Mouse (Mus musculus) liver (tissue): ENCODE results near the gene Lgr5.

Source experiments
- DNase-seq: peaks from one replicate; pipeline ENCODE4 v3.0.0-alpha.2; 2020; ENCODE audit warnings: mixed read lengths

Lgr5 gene

GRCm38 (mm10) chr10:115569712-115570491 lies 17.7 kb downstream of the Lgr5 start, which contains the start of gene A930009A15Rik:
TSS of gene A930009A15Rik (plus strand) at chr10:115569986.
- DNase-seq = no peak

GRCm38 (mm10) chr10:115563961-115564360 lies 23.6 kb downstream of the Lgr5 start:
- DNase-seq = no peak

- DNase-seq = no peak
Measured at GRCm38 (mm10) chr10:115562911-115563686, 24.5 kb downstream of the Lgr5 start.

DNA sequence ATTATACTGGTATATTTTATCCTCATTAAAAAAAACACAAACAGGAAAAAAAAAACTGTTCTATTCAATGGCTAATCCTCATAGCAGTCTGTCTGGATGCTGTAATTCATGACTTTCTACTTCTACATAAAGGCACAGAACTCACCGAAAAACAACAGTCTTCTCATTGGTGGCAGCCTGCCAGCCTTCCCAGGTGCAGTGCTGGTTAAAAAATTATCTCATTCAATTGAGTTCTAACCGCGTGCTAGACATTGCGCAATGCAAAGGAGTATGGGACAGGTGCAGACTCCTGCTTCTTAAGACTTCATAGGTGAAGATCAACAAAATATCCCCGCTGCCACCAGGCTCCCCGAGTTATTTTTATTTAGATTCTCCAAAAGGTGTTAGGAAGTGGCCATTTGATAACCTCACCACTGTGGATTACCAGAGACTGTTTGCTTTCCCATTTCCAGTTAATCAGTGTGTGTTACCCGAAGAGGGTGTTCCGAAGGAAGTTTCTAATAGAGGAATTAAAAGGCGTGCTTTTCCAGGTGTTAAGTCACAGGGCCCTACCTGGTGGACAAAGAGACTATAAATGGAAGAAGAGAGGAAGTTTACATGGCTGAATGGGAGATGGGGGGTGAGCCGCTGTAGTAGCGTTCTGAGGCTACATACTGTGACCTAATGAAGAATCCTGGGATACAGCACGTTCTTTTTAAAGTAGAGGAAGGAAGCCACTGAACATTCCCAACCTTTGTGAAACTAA lies 26.3 kb downstream of the Lgr5 start:
- DNase-seq = no peak

- no peak for DNase-seq
Measured at GRCm38 (mm10) chr10:115556738-115557242, 30.8 kb downstream of the Lgr5 start.

GRCm38 (mm10) chr10:115555191-115555765 lies 32.3 kb downstream of the Lgr5 start:
- DNase-seq = no peak

DNA sequence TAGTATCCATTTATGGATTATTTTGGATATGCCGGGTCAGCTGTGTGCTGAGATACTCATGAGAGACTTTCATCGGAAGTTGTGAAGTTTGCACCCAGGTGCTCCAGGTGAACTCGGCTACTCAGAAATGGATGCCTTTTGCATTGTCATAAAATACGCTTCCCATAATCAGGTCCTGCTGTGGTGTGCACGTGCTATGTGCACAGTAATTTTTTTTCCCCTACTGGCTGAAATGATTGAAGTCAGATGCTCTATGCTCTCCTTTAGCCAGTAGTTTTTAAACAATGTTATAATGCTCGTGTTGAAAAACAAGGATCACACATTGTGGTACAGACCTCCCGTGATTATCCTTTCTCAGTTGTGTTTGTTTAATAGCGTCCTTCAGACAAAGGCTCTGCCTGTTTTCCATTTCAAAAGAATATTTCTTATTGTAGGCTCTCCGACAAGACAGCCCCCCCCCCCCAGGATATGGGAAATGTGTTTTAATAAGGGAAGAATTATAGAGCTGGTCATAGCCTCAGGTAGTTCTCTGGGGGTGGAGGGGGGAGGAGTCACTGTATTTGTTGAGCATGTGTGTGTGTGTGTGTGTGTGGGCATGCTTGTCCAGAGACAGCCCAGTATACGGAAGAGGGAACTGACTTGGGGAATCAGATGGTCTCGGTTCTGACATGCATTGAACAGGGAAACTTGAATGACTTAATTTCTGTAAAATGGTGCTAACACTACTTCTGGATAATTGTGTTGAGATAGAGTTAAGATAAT lies 34.0 kb downstream of the Lgr5 start:
- no peak for DNase-seq

DNA sequence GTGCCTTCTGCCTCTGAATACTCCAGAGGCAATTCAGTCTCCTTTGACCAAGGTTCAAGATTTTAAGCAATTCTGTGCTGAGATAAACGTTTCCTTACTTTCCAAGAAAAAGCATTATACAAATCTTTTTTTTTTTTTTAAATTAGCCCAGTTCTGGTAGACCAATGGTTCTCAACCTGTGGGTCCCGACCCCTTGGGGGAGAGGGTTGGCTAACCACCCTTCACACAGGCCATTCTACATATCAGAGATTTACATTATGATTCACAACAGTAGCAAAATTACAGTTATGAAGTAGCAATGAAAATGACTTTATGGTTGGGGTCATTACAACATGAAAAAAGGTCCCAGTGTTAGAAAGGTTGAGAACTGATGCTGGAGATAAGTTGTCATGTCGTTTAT lies 36.5 kb downstream of the Lgr5 start:
- DNase-seq = no peak

DNA sequence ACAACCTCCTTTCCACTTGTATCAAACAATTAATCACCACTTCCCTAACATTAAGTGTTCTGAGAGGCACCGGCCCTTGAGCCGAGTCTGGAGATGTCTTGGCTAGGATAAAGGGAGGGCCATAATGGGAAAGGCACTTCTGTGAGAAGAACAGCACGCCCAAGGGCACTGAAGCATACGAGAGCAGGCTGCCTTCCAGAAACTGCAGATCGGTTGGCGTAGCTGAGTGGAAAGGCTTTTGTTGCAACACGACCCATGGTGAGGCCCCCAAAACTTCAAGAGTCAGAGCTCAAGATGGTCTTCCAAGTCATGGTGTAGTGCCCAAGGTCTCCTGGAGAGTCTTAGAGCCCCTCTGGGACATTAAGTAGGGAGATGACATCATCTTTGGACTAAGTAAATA lies 37.3 kb downstream of the Lgr5 start:
- DNase-seq = no peak

- DNase-seq = no peak
Measured at GRCm38 (mm10) chr10:115542917-115543316, 44.7 kb downstream of the Lgr5 start.

GRCm38 (mm10) chr10:115530746-115531145 lies 56.8 kb downstream of the Lgr5 start:
- DNase-seq = no peak

DNA sequence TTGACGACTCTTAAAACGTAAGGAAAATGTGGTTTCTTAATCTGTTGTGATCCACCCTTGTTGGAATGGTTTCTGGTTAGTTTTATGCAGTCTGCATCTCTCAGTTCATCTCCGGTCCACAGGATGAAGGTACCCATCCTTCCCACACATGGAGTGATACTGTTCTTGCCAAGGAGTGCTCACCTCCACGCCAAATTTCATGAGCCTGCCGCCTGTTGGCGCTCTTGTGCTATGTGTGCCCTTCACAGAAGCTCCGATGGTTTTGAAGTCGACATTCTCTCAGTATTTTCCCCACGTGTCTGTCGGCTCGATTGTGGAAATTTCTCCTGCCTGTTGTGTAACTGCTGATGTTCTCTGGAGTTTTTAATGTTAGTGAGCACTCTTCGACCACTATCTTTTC lies 57.8 kb downstream of the Lgr5 start:
- no peak for DNase-seq

- DNase-seq = no peak
Measured at GRCm38 (mm10) chr10:115528892-115529291, 58.7 kb downstream of the Lgr5 start.

DNA sequence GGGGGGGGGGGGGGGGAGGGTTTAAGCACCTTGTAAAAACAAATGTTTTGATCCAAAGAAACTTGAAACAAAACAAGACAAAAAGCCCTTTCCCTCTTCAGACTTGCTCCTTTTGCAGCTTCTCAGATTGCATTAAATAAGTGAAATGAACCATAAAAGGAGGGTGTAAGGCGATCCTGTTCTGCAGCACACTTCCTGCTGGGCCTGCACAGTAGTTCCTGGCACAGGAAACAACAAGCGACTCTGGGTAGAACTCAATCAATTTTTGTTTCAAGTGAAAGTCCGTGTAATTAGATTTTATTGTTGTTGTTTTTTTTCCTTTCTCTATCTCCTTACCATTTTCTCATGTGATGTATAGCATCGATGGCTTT lies 66.5 kb downstream of the Lgr5 start:
- no peak for DNase-seq

- no peak for DNase-seq
Measured at GRCm38 (mm10) chr10:115520200-115521080, 67.1 kb downstream of the Lgr5 start.

DNA sequence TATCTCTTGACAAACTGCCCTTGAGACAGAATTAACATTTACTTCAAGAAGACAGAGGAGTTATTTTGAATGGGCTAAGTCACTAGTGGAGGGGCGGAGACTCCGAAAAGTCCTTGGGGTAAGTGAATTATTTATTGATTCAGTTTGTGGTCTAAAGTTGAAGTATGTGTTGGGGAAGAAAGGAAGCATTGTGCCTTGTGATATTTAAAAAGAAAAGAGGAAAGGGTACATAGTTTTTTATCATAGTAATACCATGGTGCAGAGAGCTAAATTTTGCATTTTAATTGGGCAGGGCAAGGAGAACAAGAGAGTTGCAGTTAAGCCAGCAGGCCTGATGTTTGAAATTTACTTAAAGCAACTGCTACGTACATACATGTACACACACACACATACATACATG lies 68.7 kb downstream of the Lgr5 start:
- no peak for DNase-seq

DNA sequence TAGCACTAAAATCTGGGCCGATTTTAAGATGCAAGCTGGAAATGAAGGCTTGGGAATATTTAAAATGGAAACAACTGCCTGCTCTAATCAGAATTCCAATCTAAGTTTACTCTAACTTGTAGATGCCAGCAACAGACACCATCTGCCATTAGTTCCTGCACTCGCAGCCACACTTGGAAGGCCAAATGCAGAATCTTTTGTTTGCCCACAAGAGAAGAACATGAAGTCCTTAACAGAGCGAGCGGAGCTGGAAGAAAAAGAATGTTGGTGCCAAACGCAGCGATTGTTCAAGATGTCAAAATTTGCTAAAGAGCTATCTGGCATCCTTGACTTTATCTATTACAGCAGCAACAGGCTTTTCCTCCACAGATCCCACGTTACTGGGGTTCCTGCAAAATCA lies 72.1 kb downstream of the Lgr5 start:
- no peak for DNase-seq

- DNase-seq = no peak
Measured at GRCm38 (mm10) chr10:115510959-115511358, 76.6 kb downstream of the Lgr5 start.

DNA sequence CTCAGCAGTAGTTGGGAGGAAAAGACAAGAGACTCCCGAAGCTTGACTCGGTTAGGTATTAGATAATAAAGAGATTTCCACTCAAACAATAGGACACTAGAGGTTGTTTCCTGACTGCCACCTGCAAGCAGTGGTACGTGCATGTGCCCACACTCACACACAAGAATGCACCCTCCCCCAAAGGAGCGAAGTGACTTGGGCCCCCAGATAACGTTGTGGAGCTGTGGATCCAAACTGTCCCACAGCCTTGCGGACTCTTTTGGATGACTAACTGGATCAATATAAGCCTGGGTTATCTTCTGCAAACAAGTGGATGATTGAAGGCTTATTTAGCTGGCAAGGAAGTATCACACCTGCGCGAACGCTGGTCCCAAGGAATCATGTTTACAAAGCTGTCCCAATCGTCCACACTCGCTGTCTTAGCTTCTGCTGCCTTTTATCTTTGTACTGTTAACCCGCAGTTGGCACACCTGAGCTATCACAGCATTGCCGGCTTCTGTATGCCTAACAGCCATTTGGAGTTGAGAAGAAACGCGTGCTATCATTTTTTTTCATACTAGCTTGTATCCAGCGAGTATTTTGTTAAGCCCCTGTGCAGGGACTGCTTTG lies 81.8 kb downstream of the Lgr5 start:
- no peak for DNase-seq

DNA sequence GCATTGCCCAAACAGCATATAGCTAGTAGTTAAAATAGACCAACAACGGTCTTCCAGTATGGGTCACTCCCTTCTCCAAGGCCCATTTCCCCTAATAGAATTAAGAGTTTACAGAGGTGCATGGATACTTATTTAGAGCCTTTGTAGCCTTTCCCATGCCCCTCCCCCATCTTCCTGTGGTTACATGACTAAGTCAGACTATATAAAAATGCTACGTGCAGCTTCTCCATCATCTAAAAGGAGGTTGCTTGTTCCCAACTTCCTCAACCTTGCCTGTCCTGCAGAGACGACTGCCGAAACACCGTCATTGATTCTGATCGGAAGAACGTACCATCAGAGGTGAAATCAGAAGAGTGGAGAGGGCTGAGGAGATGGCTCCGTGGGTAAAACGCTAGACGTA lies 82.4 kb downstream of the Lgr5 start:
- no peak for DNase-seq

DNA sequence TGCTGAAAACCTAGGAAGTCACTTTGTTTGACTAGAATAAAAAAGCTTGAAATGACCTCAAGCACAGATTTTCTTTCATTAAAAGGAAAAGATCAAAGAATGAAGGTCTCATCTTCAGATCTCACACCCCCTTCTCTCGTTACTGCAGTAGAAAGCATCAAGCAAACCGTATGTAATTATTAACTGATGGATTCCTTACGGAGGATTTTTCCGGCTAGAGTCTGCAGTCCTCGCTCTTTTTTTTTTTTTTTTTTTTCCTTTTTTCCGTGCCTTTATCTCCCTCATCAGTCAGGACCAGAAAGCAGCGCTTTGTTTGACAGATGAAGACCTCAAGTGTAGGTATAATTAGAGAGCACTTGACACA lies 93.8 kb downstream of the Lgr5 start:
- no peak for DNase-seq
